Mouse (Mus musculus) adrenal gland, postnatal 10 days (tissue): ENCODE data around the gene I830077J02Rik. TPM values are rescaled to one million over a fixed set of nuclear protein-coding genes. Genes with fewer than 3 reads are reported as not detected.
"Not testable (repeated sequence)": the region's sequence is repeated elsewhere in the genome, so short reads cannot be mapped to it uniquely, and the experiment has no call there.

Experiments used
- DNase-seq: peaks from one replicate; pipeline ENCODE4 v3.0.0; 2021; ENCODE audit warnings: mixed read lengths
- total RNA-seq, 2 experiments: library from RNA; stranded (reverse); gene quantifications; 2 replicates each; pipeline ENCODE4 v1.2.3; 2021

Gene I830077J02Rik
- total RNA-seq, 2 experiments from 2014 or later, result 1.6 TPM

- DNase-seq, result no peak
Measured at GRCm38 (mm10) chr3:105917656-105918354, 14.7 kb downstream of the I830077J02Rik start.

DNA sequence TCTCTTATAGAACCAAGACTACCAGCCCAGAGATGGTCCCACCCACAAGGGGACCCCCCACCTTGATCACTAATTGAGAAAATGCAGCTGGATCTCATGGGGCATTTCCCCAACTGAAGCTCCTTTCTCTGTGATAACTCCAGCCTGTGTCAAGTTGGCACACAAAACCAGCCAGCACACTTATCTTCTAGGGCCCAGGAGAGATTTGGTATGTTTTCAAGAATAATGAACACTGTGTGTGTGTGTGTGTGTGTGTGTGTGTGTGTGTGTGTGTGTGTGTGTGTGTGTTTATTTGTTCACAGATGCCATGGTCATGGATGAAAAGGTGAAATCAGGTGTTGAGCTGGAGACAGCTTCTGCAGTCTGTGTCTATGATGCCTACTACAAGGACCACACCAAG, 16.0 kb downstream of the I830077J02Rik start:
- not testable (repeated sequence) for DNase-seq

- no peak for DNase-seq
Measured at GRCm38 (mm10) chr3:105915281-105915680, 17.2 kb downstream of the I830077J02Rik start.

- DNase-seq, result no peak
Measured at GRCm38 (mm10) chr3:105913839-105914681, 18.4 kb downstream of the I830077J02Rik start.

DNA sequence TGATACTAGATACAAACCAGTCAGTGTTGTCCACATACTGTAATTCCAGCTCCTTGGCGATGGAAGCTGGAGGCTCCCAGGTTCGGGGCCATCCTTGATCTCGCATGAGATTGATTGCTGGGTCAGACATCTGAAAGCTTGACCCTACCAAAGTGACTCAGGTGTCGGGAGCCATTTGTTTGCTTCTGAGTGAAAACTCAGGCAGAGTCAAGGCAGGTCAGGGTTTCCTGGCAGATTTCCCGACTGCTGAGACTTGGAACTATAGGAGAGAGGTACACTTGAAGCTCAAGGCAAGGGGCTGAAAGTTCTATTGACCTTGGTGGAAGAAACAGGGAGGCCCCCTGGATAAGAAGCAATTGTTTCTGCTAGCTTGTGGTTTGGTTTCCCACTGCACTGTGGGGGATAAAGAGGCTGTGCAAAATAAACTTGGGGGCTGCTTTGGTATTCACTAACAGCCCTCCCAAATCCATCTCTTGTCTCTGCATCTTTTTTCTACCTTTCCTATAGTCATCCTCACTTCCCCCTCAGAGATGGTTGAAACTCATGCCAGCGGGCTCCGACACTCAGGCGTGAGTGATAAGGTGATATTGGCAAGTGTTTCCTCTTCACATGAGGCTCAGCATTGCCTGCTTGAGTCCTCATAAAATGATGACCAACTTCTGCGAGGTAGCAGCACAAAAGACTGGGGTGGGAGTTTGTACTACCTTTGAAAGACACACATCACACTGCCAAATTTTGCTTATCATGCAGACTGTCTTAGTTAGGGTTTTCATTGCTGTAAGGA, 20.2 kb downstream of the I830077J02Rik start:
- DNase-seq, result no peak

DNA sequence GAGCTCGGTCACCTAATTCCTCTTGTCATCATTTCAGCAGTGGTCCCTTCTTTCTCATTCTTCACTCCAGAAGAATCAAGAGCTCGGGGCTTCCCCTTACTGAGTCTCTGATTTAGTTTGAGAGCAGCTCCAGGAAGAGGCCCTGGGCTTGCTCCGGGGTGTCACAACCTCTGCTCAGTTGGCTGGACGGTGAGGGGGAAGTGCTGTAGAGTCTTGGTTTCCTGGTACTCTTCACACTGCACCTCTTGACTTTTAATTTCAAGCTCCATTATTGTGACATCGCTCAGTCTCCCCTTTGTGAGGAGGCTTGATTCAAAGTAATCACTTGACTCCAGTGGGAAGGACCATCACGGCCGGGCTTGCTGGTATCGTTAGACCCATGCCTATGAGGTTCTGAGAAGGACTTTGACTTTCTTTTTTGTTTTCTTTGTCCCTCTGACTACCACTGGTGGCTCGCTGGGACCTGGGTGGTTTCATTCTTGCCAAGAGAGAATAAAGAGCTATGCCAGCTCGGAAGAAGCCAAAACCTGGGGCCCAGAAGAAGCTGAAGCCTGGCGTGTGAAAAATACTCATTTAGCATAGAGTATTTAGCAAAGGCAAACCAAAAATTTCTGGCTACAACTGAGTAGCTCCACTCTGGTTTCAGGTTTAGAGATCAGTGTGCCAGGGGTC, 21.8 kb downstream of the I830077J02Rik start:
- no peak for DNase-seq

DNA sequence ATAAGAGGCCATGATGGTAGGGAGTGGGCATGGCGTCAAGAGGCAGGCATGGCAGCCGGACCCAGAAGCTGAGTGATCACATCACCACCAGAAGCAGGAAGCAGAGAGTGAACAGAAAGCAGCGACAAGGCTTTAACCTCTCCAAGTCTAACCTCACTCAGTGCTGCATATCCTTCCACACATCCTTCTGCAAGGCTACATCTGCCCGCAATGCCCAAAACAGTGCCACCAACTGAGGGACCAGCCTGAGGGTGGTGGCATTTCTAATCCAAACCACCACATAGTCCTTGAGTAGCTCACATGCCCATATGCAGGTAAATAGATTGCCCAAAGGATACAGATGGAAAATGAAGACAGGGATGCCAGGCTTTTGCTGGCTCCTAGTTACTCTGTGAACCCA, 23.5 kb downstream of the I830077J02Rik start:
- no peak for DNase-seq

GRCm38 (mm10) chr3:105907956-105908655, 24.4 kb downstream of the I830077J02Rik start:
- DNase-seq, result no peak

GRCm38 (mm10) chr3:105904721-105905120, 27.7 kb downstream of the I830077J02Rik start:
- no peak for DNase-seq

DNA sequence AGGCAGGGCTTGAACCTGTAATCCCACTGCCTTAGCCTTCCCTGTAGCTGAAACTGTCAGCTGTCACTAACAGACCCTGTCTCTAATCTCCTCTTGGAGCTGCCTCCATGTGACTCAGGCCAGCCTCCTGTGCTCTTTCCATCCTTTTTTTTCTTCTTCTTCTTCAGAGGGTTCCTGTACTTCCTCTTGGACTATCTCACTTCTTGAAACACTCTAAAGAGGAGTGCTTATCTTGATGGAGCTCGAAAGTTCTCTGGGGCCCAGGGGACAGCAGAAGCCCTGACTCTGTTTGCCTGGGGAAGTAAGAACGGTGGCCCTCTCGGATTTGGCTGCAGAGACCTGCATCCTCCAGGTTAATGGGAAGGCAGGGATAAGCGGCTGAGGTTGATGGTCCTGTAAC, 28.3 kb downstream of the I830077J02Rik start:
- DNase-seq, result no peak

DNA sequence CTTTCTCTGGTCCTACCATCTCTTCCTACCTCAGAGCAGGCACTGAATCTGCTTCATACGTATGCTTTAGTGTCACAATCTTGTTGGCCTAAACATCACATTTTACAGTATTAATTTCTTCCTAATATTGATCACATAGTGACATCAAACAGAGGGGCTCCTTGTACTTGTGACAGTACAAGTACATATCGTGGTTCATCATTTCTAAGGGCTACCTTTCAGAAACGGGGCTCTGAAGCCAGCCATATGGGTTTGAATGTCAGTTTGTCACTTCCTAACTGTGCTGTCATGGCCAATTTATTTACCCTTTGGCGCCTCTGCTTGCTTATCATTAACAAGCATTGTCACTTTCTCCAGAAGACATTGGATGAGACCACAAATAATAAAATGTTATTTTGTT, 31.0 kb downstream of the I830077J02Rik start:
- no peak for DNase-seq

GRCm38 (mm10) chr3:105900716-105901115, 31.7 kb downstream of the I830077J02Rik start:
- no peak for DNase-seq

DNA sequence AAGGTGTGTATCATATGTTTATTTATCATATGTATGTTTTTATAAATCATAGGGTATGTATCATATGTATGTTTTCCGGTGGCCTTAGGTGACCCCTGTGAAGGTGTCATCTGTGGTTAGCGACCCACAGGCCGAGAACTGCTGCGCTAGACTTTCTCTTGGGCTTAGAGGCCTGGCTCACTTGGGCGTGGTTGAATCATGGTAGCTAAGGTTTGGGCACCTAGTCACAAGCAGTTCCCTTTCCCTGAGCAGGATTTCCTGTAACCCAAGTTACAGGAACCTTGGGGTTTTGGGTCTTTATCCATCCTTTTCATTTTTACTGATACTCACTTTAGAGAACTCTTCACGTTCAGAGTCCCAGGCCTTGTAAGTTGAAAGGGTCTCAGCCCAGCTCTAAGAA, 32.2 kb downstream of the I830077J02Rik start:
- DNase-seq, result no peak

GRCm38 (mm10) chr3:105899394-105900147, 32.9 kb downstream of the I830077J02Rik start:
- peak; percentile 88 for DNase-seq

DNA sequence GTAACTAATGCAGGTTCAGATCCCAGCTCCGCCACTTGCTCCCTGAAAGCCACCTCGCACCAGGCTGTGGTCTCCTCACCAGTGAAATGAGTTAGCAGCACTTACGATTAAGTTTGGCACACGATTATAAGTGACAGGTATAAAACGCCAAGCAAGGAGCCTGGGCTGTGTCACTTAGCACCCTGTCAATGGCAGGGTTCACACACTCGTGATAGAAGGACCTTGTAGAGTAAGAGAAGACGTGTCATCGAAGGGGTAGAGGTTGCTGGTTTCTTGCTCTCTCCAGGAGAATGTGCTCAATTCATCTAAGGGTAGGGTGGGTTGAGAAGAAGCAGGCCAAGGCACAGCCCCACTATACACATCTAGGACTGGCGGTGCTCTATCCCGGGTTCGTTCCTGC, 33.6 kb downstream of the I830077J02Rik start:
- DNase-seq, result no peak

DNA sequence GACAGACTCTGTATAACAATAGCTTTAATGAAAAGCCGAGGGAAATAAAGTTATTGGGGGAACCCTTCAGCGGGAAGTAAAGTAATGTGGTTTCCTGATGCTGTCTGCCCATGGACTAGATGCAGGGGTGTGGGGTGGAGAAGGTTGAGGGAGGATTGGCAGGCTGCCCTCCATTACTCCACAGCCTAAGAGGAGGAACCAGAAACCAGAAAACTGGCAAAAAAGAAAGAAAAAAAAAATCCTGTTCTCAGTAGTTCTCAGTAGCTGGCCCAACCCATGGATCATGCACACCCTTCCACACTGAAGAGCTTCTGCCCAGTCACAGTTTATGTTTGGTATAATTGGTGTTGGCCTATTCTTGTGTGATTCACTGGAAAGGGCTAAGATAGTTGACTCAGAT, 34.1 kb downstream of the I830077J02Rik start:
- peak; percentile 53 for DNase-seq

- DNase-seq, result no peak
Measured at GRCm38 (mm10) chr3:105896811-105897210, 35.7 kb downstream of the I830077J02Rik start.

DNA sequence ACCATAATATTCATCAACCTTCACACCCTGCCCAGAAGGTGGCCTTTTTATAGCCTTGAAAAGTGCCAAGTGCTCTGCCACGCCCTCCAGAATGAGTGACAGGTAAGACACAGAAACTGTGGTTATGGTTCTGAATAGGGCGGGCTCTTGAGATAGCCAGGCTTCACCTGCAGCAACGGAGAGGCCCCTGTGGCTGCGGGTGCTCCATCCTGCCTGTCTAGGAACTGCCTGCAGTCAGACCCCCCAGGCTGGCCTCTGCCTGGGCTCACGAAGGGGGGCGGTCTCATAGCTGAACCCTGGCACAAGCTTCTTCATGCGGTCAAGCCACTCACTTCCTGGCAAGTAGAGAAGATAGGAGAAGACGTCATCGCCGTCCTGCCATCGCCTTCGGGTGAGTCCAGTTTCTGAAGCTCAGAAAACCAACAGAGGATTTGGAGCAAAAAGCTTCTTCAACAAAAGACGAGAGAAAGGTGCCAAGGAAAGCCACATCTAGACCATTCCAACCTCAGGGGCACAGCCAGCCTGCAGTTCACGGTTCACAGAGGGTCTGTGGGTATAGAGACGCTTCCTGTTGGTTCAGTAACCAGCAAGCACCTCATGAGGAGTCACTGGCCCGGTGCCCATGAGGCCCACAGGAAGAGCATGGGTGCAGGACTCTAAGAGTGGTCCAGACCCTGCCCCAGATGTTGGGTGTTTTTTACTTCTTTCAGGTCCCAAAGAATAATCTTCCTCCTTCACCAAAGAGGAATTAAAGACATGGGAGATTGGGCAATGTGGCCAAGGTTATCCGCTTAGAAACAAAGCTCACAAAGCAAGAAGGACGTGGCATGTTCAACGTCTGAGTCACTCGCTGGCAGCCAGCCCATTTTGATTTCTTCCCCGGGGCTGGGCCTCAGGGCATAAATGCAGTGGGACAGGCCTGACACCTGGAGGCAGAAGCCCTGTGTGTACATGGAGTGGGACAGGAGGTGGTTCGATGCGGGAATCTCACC, 37.6 kb downstream of the I830077J02Rik start:
- peak; percentile 98 for DNase-seq

GRCm38 (mm10) chr3:105893941-105894391, 38.5 kb downstream of the I830077J02Rik start:
- DNase-seq, result peak; percentile 46
